8 mouse cellular contexts compared by ENCODE assay signal in the genomic region with DNA sequence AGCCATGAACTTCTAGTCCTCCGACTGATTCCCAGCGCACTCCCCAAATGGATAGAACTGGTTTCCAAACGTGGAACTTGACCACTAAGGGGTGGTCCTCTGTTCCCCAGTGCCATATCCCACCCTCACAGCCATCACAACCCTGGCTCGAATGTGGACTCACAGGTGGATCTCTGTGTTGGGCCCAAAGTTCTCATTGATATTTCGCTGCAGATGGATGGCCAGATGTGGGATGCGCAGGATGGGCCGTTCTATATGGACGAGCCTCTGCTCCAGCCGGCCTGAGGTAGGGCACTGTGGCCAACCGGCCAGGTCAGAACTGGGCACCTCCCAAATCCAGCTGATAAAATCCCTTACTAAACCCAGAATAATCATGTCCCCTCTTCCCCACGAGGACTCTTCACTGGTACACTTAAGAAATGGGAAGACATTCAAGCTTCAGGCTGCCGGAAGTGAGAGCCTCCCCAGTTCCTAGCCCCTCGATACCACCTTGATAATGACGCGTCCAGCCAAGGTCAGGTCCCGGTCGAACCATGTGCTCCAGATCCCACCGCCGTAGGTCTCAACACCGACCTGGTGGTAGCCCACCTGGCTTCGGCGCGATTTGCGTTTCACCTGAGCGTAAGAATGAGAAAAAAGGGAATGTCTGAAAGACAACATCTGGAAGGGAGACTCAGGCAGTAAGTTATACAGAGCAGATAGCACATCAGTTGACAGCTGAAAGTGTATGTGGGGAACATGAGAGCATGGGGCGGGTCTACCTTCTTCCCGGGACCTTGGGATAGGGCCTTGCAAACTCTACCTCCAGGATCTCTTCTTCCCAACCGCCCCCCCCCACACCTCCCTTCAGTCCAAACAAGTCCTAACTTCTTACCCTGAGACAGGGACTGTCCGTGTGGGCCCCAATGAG. TPM values are rescaled to one million over a fixed set of nuclear protein-coding genes. Genes with fewer than 3 reads are reported as not detected.
DNase-seq lines count a peak whose midpoint lies in the region; ATAC-seq and TF ChIP-seq lines count a peak whose summit lies in the region.

No protein-coding gene starts in this region.

- peak overlapping the region; percentile 90 for H3K4me2 ChIP-seq in lung, embryonic 14.5 days
- H3K4me2 ChIP-seq in intestine, embryonic 14.5 days (ENCODE audit: low read length) = peak overlapping the region; percentile 64
- H3K4me2 ChIP-seq in midbrain, postnatal 0 days (ENCODE audit: low read depth, low read length, poor library complexity, severe bottlenecking) = peak overlapping the region; percentile 87

- 79% methylated on average over 29 of the region's 29 CpGs for WGBS in lung, embryonic 14.5 days
- 86% methylated on average over 29 of the region's 29 CpGs for WGBS in embryonic facial prominence, embryonic 10.5 days
- WGBS in intestine, embryonic 14.5 days = 79% methylated on average over 29 of the region's 29 CpGs
- 87% methylated on average over 29 of the region's 29 CpGs for WGBS in midbrain, postnatal 0 days

- peak overlapping the region; percentile 53 for H3K9ac ChIP-seq in lung, embryonic 14.5 days
- H3K9ac ChIP-seq in intestine, embryonic 14.5 days (ENCODE audit: low read length) = peak overlapping the region; percentile 67
- H3K9ac ChIP-seq in midbrain, postnatal 0 days (replicated peaks; ENCODE audit: low read length, poor library complexity, severe bottlenecking) = no peak overlapping the region

- H3K36me3 ChIP-seq in lung, embryonic 14.5 days (ENCODE audit: insufficient read depth) = peaks cover 46% of the 10 kb centered on the region
- peaks cover 52% of the 10 kb centered on the region for H3K36me3 ChIP-seq in embryonic facial prominence, embryonic 10.5 days (replicated peaks)
- H3K36me3 ChIP-seq in intestine, embryonic 14.5 days (ENCODE audit: control insufficient read depth, insufficient read depth, low read length) = peaks cover 49% of the 10 kb centered on the region
- peaks cover 36% of the 10 kb centered on the region for H3K36me3 ChIP-seq in midbrain, postnatal 0 days (ENCODE audit: insufficient read depth, low read length)

- no peak for ATAC-seq in lung, embryonic 14.5 days (ENCODE audit: insufficient read depth)
- ATAC-seq in intestine, embryonic 14.5 days (replicated peaks; ENCODE audit: low FRiP score, low TSS enrichment, low read depth) = no peak
- no peak for ATAC-seq in midbrain, postnatal 0 days (ENCODE audit: low FRiP score)

- H3K4me1 ChIP-seq in lung, embryonic 14.5 days (ENCODE audit: insufficient read depth) = no peaks in the 10 kb centered on the region
- H3K4me1 ChIP-seq in embryonic facial prominence, embryonic 10.5 days = peaks cover 17% of the 10 kb centered on the region
- H3K4me1 ChIP-seq in intestine, embryonic 14.5 days (replicated peaks; ENCODE audit: control insufficient read depth, insufficient read depth, low read length) = no peaks in the 10 kb centered on the region; the same call in 1 of the 2 replicates
- H3K4me1 ChIP-seq in midbrain, postnatal 0 days (ENCODE audit: insufficient read depth, low read length) = peaks cover 5% of the 10 kb centered on the region; the same call in 1 of the 2 replicates

- no peaks in the 10 kb centered on the region for H3K27me3 ChIP-seq in lung, embryonic 14.5 days (ENCODE audit: insufficient read depth, low read length)
- no peaks in the 10 kb centered on the region for H3K27me3 ChIP-seq in embryonic facial prominence, embryonic 10.5 days (replicated peaks; ENCODE audit: low read depth, poor library complexity, severe bottlenecking)
- no peaks in the 10 kb centered on the region for H3K27me3 ChIP-seq in intestine, embryonic 14.5 days (replicated peaks; ENCODE audit: control insufficient read depth, insufficient read depth, low read length)
- no peaks in the 10 kb centered on the region for H3K27me3 ChIP-seq in midbrain, postnatal 0 days (ENCODE audit: insufficient read depth, low read length)

- H3K4me3 ChIP-seq in lung, embryonic 14.5 days (ENCODE audit: low read depth, low read length) = peak overlapping the region; percentile 70
- peak overlapping the region; percentile 68 for H3K4me3 ChIP-seq in embryonic facial prominence, embryonic 10.5 days
- H3K4me3 ChIP-seq in intestine, embryonic 14.5 days (ENCODE audit: low read depth, low read length) = peak overlapping the region; percentile 77
- H3K4me3 ChIP-seq in midbrain, postnatal 0 days (ENCODE audit: low read depth, low read length) = peak overlapping the region; percentile 70

- H3K9me3 ChIP-seq in lung, embryonic 14.5 days (ENCODE audit: low read depth, low read length) = no peaks in the 10 kb centered on the region
- H3K9me3 ChIP-seq in embryonic facial prominence, embryonic 10.5 days = no peaks in the 10 kb centered on the region
- H3K9me3 ChIP-seq in intestine, embryonic 14.5 days (ENCODE audit: control insufficient read depth, low read length) = no peaks in the 10 kb centered on the region
- no peaks in the 10 kb centered on the region for H3K9me3 ChIP-seq in midbrain, postnatal 0 days (ENCODE audit: low read length)

- DNase-seq in lung, embryonic 14.5 days = no peak
- DNase-seq in lung, postnatal 4 days = no peak
- no peak for DNase-seq in embryonic facial prominence, embryonic 10.5 days (ENCODE audit: low spot score)
- no peak for DNase-seq in intestine, embryonic 14.5 days (ENCODE audit: low spot score)
- no peak for DNase-seq in midbrain, postnatal 0 days (ENCODE audit: low spot score)
- no peak for DNase-seq in urinary bladder, postnatal 14 days (ENCODE audit: low spot score)
- no peak for DNase-seq in ovary, postnatal 36 days (ENCODE audit: low spot score)
- no peak for DNase-seq in frontal cortex, postnatal 36 days (ENCODE audit: low spot score in 2 of 2)

- TF ChIP-seq CTCF in lung, embryonic 14.5 days (IDR thresholded peaks at IDR 0.05; ENCODE audit: low read depth) = no peak
- TF ChIP-seq CTCF in midbrain, postnatal 0 days (IDR thresholded peaks at IDR 0.05) = no peak

- H3K27ac ChIP-seq in lung, embryonic 14.5 days (ENCODE audit: low read depth) = peak overlapping the region; percentile 93; the same call in 1 of the 2 replicates
- H3K27ac ChIP-seq in embryonic facial prominence, embryonic 10.5 days (replicated peaks) = peak overlapping the region; percentile 82
- no peak overlapping the region for H3K27ac ChIP-seq in intestine, embryonic 14.5 days (ENCODE audit: low read depth)
- H3K27ac ChIP-seq in midbrain, postnatal 0 days (ENCODE audit: low read depth, low read length) = no peak overlapping the region

RNA-seq across cellular contexts. Expression of a gene that starts 2.1 kb away (rescaled TPM):
- 110 and 113 TPM in 2 replicates for polyA plus RNA-seq in lung, embryonic 14.5 days (2014; fragmentation: Nextera tagmentation; extraction: Ambion mirVana)
- 144 and 150 TPM in 2 replicates for polyA plus RNA-seq in embryonic facial prominence, embryonic 10.5 days (2016; fragmentation: Nextera tagmentation; extraction: Ambion mirVana)
- 133 and 137 TPM in 2 replicates for polyA plus RNA-seq in intestine, embryonic 14.5 days (2014; fragmentation: Nextera tagmentation; extraction: Ambion mirVana)
- 145 TPM in 2 replicates for total RNA-seq in midbrain, postnatal 0 days (2014; rRNA removed)
- 128 and 139 TPM in 2 replicates for polyA plus RNA-seq in midbrain, postnatal 0 days (2015; fragmentation: Nextera tagmentation; extraction: Ambion mirVana)

RNA-seq across cellular contexts. Expression of a gene that starts 37.5 kb away (rescaled TPM):
- polyA plus RNA-seq in lung, embryonic 14.5 days (2014; fragmentation: Nextera tagmentation; extraction: Ambion mirVana) = not detected in 2 replicates
- 1.9 and 2.5 TPM in 2 replicates for polyA plus RNA-seq in embryonic facial prominence, embryonic 10.5 days (2016; fragmentation: Nextera tagmentation; extraction: Ambion mirVana)
- 13.0 and 13.4 TPM in 2 replicates for polyA plus RNA-seq in intestine, embryonic 14.5 days (2014; fragmentation: Nextera tagmentation; extraction: Ambion mirVana)
- total RNA-seq in midbrain, postnatal 0 days (2014; rRNA removed) = 302 and 332 TPM in 2 replicates
- 409 and 416 TPM in 2 replicates for polyA plus RNA-seq in midbrain, postnatal 0 days (2015; fragmentation: Nextera tagmentation; extraction: Ambion mirVana)

RNA-seq across cellular contexts. Expression of a gene that starts 44.4 kb away (rescaled TPM):
- 42.9 and 46.3 TPM in 2 replicates for polyA plus RNA-seq in lung, embryonic 14.5 days (2014; fragmentation: Nextera tagmentation; extraction: Ambion mirVana)
- 10.4 and 15.6 TPM in 2 replicates for polyA plus RNA-seq in embryonic facial prominence, embryonic 10.5 days (2016; fragmentation: Nextera tagmentation; extraction: Ambion mirVana)
- polyA plus RNA-seq in intestine, embryonic 14.5 days (2014; fragmentation: Nextera tagmentation; extraction: Ambion mirVana) = 72.4 and 73.2 TPM in 2 replicates
- 1.9 and 2.6 TPM in 2 replicates for total RNA-seq in midbrain, postnatal 0 days (2014; rRNA removed)
- 1.4 and 1.6 TPM in 2 replicates for polyA plus RNA-seq in midbrain, postnatal 0 days (2015; fragmentation: Nextera tagmentation; extraction: Ambion mirVana)

RNA-seq across cellular contexts. Expression of a gene that starts 51.4 kb away (rescaled TPM):
- polyA plus RNA-seq in lung, embryonic 14.5 days (2014; fragmentation: Nextera tagmentation; extraction: Ambion mirVana) = 0.21 and 0.37 TPM in 2 replicates
- 1.7 and 2.1 TPM in 2 replicates for polyA plus RNA-seq in embryonic facial prominence, embryonic 10.5 days (2016; fragmentation: Nextera tagmentation; extraction: Ambion mirVana)
- polyA plus RNA-seq in intestine, embryonic 14.5 days (2014; fragmentation: Nextera tagmentation; extraction: Ambion mirVana) = 2.9 and 3.4 TPM in 2 replicates
- total RNA-seq in midbrain, postnatal 0 days (2014; rRNA removed) = 116 and 127 TPM in 2 replicates
- 51.4 and 52.2 TPM in 2 replicates for polyA plus RNA-seq in midbrain, postnatal 0 days (2015; fragmentation: Nextera tagmentation; extraction: Ambion mirVana)

RNA-seq across cellular contexts. Expression of a gene that starts 59.4 kb away (rescaled TPM):
- 40.1 and 44.7 TPM in 2 replicates for polyA plus RNA-seq in lung, embryonic 14.5 days (2014; fragmentation: Nextera tagmentation; extraction: Ambion mirVana)
- polyA plus RNA-seq in embryonic facial prominence, embryonic 10.5 days (2016; fragmentation: Nextera tagmentation; extraction: Ambion mirVana) = 30.2 and 30.6 TPM in 2 replicates
- polyA plus RNA-seq in intestine, embryonic 14.5 days (2014; fragmentation: Nextera tagmentation; extraction: Ambion mirVana) = 46.7 and 55.2 TPM in 2 replicates
- 62.9 and 70.6 TPM in 2 replicates for total RNA-seq in midbrain, postnatal 0 days (2014; rRNA removed)
- 22.0 and 23.7 TPM in 2 replicates for polyA plus RNA-seq in midbrain, postnatal 0 days (2015; fragmentation: Nextera tagmentation; extraction: Ambion mirVana)

Comparison
In these comparisons a context has a peak if more than half of its experiments do, and no peak if none do; other contexts are left out.
1. H3K27ac ChIP-seq: peak in lung, embryonic 14.5 days (single experiment) and embryonic facial prominence, embryonic 10.5 days (single experiment); none in intestine, embryonic 14.5 days (single experiment) and midbrain, postnatal 0 days (single experiment).
2. RNA of a gene that starts 37.5 kb away (polyA plus RNA-seq): 409 to 416 TPM in midbrain, postnatal 0 days; 13.0 to 13.4 TPM in intestine, embryonic 14.5 days, 1.9 to 2.5 TPM in embryonic facial prominence, embryonic 10.5 days and not detected in lung, embryonic 14.5 days; every median in the first group is over 10 times any median in the second.
3. Peak in every context shown above with its lines, with median percentiles within 50 percentile points of each other: H3K4me2 ChIP-seq and H3K4me3 ChIP-seq.